Mouse (Mus musculus): ENCODE results near the gene Klrg1. TPM values are rescaled to one million over a fixed set of nuclear protein-coding genes. Genes with fewer than 3 reads are reported as not detected.
A peak's percentile ranks its signal among the peaks of the same experiment; 100 is the strongest.

Klrg1 gene
- under 1 TPM in 1 of 2 experiments, not detected in 1; 0.66 TPM for total RNA-seq (2021)

DNA sequence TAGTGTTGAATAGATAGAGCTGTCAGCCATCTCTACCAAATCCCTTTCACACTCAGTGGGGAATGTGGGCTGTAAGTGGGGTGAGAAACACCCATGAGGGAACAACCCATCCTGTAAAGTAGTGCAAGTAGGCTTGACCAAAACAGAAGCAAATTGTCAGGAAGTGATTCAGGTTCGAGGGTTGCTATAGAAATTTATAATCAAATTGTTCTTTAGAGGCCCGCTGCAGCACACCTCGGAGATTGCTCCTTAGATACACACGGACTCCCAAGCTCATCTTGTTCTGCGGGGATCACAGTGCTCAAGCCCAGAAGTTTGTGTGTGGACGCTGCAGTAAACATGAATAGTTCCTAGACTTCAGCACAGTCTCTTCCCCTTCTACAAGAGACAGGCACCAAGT lies at the start of gene Klrg1:
TSS of gene Klrg1 (minus strand) at position 101 of the 400 bp plus-strand sequence.
- DNase-seq: no peak
- intact Hi-C loops (cut with DNase I): no loop called here

GRCm38 (mm10) chr6:122325361-122325975 lies 42.8 kb upstream of the Klrg1 start:
- intact Hi-C loops (cut with DNase I): no loop called here
- no peak for DNase-seq

GRCm38 (mm10) chr6:122318726-122319125 lies 36.0 kb upstream of the Klrg1 start:
- intact Hi-C loops (cut with DNase I): no loop called here
- no peak for DNase-seq

DNA sequence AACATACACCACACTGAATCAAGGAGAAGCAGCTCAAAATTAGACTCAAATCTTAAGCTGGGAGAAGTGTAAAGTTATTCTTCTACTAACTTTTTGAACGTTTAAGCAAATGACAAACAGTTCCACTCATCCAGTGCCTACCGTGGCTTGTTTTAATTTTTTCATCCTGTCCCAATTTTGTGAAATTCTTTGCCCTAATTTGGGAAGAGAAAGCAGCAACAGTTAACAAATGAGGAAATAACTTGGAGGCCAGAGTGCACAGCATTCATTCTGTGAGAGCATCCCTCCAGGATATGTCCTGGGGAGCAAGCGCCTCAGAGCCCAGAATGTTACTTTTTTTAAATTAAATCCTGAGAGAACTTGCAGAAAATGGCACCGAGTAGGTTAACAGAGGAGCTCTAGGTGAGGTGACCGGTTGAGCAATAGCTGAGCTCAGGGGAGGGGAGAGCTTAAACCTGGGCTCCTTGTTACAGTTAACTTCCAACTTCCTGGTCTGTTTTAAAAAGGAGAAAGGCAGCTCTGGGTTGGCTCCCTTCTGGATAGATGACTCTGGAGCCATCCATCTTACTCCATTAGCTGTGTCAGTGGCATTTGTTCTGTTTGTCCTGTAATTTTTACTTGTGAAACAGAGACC lies 27.6 kb upstream of the Klrg1 start:
- DNase-seq: no peak

GRCm38 (mm10) chr6:122309446-122309960 lies 26.8 kb upstream of the Klrg1 start:
- DNase-seq: no peak
- intact Hi-C loops (cut with DNase I): loop anchor here (10.0 kb wide), 1 partner anchor 745 kb away; no protein-coding TSS in a partner anchor

More for the DNA sequence above, 27.6 kb upstream of the Klrg1 start:
- intact Hi-C loops (cut with DNase I): no loop called here

DNA sequence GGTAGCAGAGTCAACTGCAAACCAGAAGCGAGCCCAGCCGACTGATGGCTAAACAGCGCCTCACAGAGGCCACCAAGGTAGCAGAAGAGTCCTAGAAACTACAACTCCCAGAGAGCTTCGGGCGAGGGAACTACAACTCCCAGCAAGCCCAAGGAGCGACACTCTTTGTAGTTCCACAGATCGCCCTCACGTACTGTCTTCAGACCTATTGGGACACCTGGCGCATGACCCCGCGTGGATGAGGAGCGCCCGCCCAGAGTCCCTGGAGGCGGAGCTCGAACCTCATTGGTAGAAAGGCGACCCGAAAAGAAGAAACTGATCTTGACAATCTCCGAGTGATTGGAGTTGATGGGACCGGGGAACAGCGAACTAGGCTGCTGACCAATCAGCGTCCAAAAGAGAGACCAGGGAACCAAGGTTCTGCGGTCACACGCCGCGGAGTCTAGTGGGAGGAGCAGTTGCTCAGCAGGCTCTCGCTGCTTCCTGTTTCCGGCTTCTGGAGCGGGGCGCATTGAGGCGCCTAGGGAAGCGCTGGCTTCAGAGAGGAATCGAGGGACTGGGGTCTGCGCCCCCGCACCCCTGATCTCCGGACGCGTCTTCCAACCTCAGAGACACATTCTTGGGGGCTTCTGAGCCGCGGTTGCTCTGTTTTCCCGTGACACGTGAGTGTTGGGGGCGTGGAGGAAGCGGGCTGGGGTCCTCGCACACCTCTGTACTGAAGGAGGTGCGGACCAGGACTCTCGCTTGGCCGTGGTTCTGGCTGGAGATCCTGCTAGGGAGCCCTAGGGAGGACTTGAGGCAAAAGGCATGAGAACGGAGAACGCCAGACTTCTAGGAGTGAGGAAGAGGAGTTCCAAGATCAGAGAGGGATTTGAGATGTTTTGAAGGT lies 26.1 kb upstream of the Klrg1 start, which contains the start of gene M6pr:
TSS of gene M6pr (plus strand) at position 216 of the 889 bp plus-strand sequence.
- peak; percentile 95 for DNase-seq
- intact Hi-C loops (cut with DNase I): loop anchor here (10.0 kb wide), 1 partner anchor 744 kb away; no protein-coding TSS in a partner anchor

DNA sequence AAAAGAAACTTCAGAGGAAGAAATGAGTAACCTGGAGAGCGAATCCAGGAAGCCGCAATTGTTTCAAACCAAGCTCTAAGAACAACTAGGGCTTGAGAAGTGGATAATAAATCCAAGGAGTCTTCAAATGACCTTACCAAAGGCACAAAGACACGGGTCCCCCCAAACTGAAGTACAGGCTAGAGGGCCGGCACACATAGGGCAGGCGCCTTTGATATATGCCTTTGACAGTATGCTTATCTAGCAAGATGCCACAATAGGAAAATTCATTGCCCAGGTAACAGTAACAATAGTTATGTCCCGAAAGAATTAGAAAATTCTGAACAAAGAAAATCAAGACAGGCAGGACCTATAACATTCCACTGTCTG lies 25.4 kb upstream of the Klrg1 start:
- intact Hi-C loops (cut with DNase I): loop anchor here (10.0 kb wide), 1 partner anchor 743 kb away; no protein-coding TSS in a partner anchor
- DNase-seq: no peak

DNA sequence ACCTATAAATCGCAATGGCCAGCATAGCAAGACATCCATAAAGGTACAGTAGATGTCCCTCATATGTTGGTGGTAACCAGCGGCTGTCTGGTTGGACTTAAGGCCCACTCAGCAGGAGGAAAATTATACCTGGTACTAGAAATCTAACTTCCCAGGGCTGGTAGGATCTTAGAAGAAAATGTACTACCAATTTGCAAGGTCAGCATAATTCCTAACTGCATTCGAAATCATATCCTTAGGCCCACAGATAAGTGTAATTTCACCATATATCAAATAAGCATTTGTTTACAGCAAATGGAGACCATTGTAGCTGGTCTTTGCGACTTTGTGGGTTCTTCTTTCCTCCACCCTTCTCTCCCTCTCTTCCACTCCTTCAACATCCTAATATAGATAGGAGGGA lies 24.0 kb upstream of the Klrg1 start:
- DNase-seq: no peak
- intact Hi-C loops (cut with DNase I): loop anchor here (10.0 kb wide), 1 partner anchor 742 kb away; no protein-coding TSS in a partner anchor

GRCm38 (mm10) chr6:122304790-122305555 lies 22.3 kb upstream of the Klrg1 start:
- intact Hi-C loops (cut with DNase I): loop anchor here (2.0 to 10.0 kb wide), 2 partner anchors 46 to 740 kb away; no protein-coding TSS in a partner anchor
- no peak for DNase-seq

DNA sequence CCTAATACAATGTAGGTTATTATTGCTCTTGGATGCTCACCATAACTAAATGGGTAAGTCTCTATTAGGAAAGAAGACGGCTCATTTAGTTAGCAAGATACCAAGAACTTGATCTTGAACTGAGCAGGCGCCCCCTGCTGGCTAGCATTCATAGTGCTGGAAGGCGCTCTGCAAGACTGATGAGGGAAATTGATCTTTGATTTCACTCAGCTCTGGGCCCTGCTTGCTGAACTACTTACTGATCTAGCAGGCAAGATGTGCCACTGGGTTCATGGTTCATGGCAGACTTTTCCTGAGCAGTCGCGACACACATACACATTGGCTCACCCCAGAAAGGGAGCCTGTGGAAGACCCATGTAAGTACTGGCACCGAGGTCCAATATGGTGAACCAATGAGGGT lies 21.7 kb upstream of the Klrg1 start:
- DNase-seq: peak; percentile 85
- intact Hi-C loops (cut with DNase I): loop anchor here (2.0 to 10.0 kb wide), 2 partner anchors 46 to 740 kb away; no protein-coding TSS in a partner anchor

DNA sequence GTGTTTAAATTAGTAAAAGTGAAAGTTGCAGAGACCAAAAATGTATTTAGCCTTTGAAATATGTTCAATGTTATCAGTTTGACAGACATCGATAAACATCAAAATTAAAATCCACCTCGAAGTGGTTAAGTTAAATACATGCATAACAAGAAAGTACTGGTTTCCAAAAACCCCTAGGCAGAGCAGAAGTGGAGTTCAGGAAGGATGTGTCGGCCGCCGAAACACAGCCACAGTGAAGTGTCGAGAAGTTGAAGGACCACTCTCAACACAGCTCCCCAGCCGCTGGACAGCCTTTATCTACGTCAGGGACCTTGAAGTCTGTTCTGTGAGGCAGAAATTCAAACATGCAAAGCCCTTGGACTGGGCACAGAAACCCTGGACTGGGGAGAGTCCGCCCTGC lies 20.8 kb upstream of the Klrg1 start:
- intact Hi-C loops (cut with DNase I): loop anchor here (10.0 kb wide), 1 partner anchor 739 kb away; no protein-coding TSS in a partner anchor
- no peak for DNase-seq

DNA sequence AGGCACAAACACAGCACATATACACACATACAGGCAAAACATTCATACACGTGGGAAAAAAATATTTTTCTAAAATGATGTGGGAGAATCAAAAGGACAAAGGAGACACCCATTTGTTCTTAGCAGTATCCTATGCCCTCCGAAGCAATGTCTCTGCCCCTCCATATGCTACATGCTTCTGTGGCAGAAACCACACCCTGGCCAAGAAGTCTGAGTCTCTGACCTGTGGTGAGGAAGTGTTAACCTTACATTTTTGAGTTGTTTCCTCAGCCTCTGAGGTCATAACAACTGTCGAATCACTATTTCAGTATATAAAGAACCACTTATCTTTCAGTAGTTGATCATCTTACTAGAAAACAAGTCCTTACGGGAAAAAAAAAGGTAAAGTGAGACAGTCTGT lies 20.0 kb upstream of the Klrg1 start:
- no peak for DNase-seq
- intact Hi-C loops (cut with DNase I): loop anchor here (10.0 kb wide), 1 partner anchor 738 kb away; no protein-coding TSS in a partner anchor

DNA sequence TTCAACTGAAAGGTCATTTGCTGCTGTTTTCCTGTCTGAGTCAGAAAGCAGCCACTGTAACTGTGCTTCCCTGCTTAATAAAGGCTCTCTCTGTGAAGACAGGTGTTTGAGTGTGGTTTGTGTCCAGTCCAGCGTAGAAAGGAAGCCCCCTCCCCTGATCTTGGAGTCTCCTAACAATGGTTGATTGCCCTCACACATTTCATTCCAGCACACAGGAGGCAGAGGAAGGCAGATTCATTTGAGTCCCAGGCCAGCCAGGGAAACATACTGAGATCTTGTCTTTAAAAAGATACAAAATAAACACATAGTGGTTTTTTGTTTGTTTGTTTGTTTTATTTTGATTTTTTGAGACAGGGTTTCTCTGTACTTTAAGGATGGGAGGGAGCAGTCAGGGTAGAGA lies 19.4 kb upstream of the Klrg1 start:
- intact Hi-C loops (cut with DNase I): loop anchor here (10.0 kb wide), 1 partner anchor 737 kb away; no protein-coding TSS in a partner anchor
- no peak for DNase-seq

DNA sequence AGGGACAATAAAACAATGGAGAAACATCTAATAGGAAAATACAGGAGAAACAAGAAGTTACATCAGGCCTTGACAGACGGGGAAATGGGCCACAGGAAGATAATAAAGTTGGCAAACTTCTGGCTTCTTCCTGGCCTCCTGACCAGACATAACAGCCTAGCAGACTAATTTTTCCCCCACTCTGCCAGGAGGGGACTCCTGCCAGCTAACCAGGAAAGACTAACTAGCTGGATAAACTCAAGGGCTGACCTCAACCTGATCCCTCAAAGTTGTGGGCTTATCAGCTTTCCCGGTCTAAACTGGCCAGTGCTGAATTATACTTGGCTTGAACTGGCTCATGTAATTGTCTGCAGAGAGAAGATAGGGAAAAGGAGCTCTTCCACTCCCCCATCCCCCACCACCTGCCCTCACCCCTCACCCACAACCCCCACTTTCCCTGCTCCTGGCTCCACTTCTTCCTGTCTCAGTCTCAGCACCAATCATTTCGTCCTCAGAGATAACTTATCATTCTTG lies 17.0 kb upstream of the Klrg1 start:
- no peak for DNase-seq
- intact Hi-C loops (cut with DNase I): loop anchor here (10.0 kb wide), 1 partner anchor 735 kb away; no protein-coding TSS in a partner anchor

GRCm38 (mm10) chr6:122298223-122298609 lies 15.5 kb upstream of the Klrg1 start:
- no peak for DNase-seq
- intact Hi-C loops (cut with DNase I): no loop called here

GRCm38 (mm10) chr6:122297279-122298222 lies 14.9 kb upstream of the Klrg1 start:
- intact Hi-C loops (cut with DNase I): no loop called here

DNA sequence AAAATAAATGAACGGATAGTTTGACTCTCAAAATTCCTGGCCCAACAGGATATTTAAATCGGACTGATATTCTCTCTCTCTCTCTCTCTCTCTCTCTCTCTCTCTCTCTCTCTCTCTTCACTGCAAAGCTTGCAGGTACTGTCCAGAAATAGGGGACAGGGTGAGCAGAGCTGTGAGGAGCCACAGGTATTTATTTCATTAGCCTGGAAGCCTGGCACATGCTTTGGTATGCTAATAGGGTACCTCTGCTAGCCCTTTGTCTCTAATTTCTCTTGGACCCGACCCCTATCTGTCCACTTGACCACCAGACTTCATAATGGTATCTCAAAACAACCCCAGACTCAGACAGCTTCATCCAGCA lies 14.2 kb upstream of the Klrg1 start:
- intact Hi-C loops (cut with DNase I): no loop called here
- DNase-seq: no peak

More at GRCm38 (mm10) chr6:122297279-122298222, 14.9 kb upstream of the Klrg1 start:
- DNase-seq: peak; percentile 38

DNA sequence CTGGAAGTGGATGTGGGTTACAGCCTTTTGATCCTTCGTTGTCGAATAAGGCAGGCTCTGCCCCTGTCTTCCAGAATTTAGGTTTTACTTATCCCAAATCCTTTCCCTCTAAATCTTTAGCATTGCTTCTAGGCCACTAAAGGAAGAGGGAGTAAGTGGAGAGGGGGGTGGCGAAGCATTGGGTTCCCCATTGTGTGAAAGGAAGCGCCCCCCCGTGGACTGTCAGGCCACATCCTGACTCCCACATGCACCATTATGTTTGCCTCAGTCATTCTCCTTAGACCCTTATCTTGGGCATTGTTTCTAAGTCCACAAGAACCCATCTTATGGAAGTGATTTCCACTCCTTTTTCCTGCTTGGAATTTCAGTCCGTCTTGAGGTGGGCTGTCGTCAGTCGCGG lies 12.6 kb upstream of the Klrg1 start:
- intact Hi-C loops (cut with DNase I): no loop called here
- no peak for DNase-seq

All from left cerebral cortex, postnatal 4 days (tissue).